Mouse (Mus musculus) mouse trophoblast stem cell (cell line): Measurements from ENCODE around the gene Nsfl1c.

Experiments
- in situ Hi-C, 2 experiments: fragments of 300-500 bp; cut with MseI, MboI; formaldehyde crosslinking; loops; 2 replicates in 1 of 2; 3 replicates in 1 of 2; pipeline ENCODE4 v1.15.1; 2025

Nsfl1c gene

GRCm38 (mm10) chr2:151543063-151543895 is 49.3 kb downstream of the Nsfl1c start:
- in situ Hi-C loops, result no loop called here

GRCm38 (mm10) chr2:151544673-151545072 is 50.7 kb downstream of the Nsfl1c start:
- in situ Hi-C loops, result no loop called here

GRCm38 (mm10) chr2:151546571-151546970 is 52.6 kb downstream of the Nsfl1c start:
- in situ Hi-C loops, result no loop called here

DNA sequence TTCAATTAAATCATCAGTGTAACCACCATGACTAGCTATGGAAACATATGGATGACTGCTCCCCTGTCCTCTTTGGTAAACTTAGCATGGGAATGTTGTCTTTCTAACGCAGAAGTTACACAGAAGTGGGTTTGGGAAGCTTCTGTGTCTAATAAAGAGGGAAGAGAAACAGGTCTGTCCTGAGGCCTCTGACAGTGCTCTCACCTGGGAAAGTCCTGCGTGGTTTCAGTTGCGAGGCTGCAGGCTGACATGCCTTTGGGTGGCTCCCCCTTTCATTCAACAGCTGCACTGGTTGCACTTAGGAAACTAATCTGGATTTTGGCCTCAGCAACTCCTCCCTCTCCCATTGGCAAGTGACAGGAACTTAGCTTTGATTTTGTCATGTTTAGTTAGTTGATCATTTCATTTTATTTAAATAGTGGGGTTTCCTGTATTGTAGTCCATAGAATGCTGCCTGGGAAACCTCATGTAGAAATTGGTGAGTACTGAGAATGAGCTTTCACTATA is 55.7 kb downstream of the Nsfl1c start:
- in situ Hi-C loops, result no loop called here
